Mouse (Mus musculus): ENCODE data around the gene Trp53i11. TPM values are rescaled to one million over a fixed set of nuclear protein-coding genes. Genes with fewer than 3 reads are reported as not detected.

Trp53i11 gene
- polyA plus RNA-seq, 1 experiment from 2014 or later: 106 TPM

GRCm38 (mm10) chr2:93227713-93228479, 40.5 kb downstream of the Trp53i11 start:
- Histone ChIP-seq H3K36me3 (replicated peaks) (no peaks in the 10 kb centered on the region; the same call in 1 of the 2 replicates), H3K4me2 (peak overlapping the region; percentile 46), H3K27ac (peak overlapping the region; percentile 95), H3K4me1 (peaks cover 62% of the 10 kb centered on the region), H3K9me3 (no peaks in the 10 kb centered on the region), H3K9ac (peak overlapping the region; percentile 38), H3K4me3 (replicated peaks) (peak overlapping the region; percentile 14; the same call in 1 of the 2 replicates), H3K27me3 (0 out of 2 replicates have a peak, but pooled peaks cover 5% of the 10 kb centered on the region)
- WGBS: 10% methylated on average over 9 of the region's 9 CpGs
- ATAC-seq (ENCODE audit: low FRiP score): peak; percentile 88

- Histone ChIP-seq H3K27ac (peak overlapping the region; percentile 95), H3K36me3 (replicated peaks) (no peaks in the 10 kb centered on the region), H3K27me3 (0 out of 2 replicates have a peak, but pooled peaks cover 5% of the 10 kb centered on the region), H3K4me3 (replicated peaks) (no peak overlapping the region), H3K4me2 (peak overlapping the region; percentile 46), H3K4me1 (peaks cover 66% of the 10 kb centered on the region), H3K9ac (peak overlapping the region; percentile 38), H3K9me3 (no peaks in the 10 kb centered on the region)
- WGBS: 2% methylated on average over 5 of the region's 5 CpGs
- peak; percentile 63 for ATAC-seq (ENCODE audit: low FRiP score)
Observed at GRCm38 (mm10) chr2:93228480-93228824, 41.1 kb downstream of the Trp53i11 start.

- Histone ChIP-seq H3K9ac (no peak overlapping the region), H3K36me3 (replicated peaks) (0 out of 2 replicates have a peak, but pooled peaks cover 5% of the 10 kb centered on the region), H3K4me3 (replicated peaks) (no peak overlapping the region), H3K27ac (no peak overlapping the region), H3K4me1 (peaks cover 47% of the 10 kb centered on the region), H3K27me3 (no peaks in the 10 kb centered on the region), H3K9me3 (no peaks in the 10 kb centered on the region), H3K4me2 (no peak overlapping the region)
- ATAC-seq (ENCODE audit: low FRiP score): no peak
- 65% methylated on average over 1 of the region's 1 CpGs for WGBS
Observed at GRCm38 (mm10) chr2:93232141-93232540, 44.8 kb downstream of the Trp53i11 start.

GRCm38 (mm10) chr2:93237055-93237454, 49.7 kb downstream of the Trp53i11 start:
- no peak overlapping the region for H3K27ac ChIP-seq
- no peak overlapping the region for H3K4me2 ChIP-seq
- ATAC-seq (ENCODE audit: low FRiP score): no peak
- peaks cover 30% of the 10 kb centered on the region for H3K4me1 ChIP-seq
- no peaks in the 10 kb centered on the region for H3K9me3 ChIP-seq
- no peak overlapping the region for H3K4me3 ChIP-seq (replicated peaks)
- H3K27me3 ChIP-seq: no peaks in the 10 kb centered on the region
- 71% methylated on average over 1 of the region's 1 CpGs for WGBS
- H3K36me3 ChIP-seq (replicated peaks): 0 out of 2 replicates have a peak, but pooled peaks cover 5% of the 10 kb centered on the region
- H3K9ac ChIP-seq: no peak overlapping the region

- Histone ChIP-seq H3K36me3 (replicated peaks) (0 out of 2 replicates have a peak, but pooled peaks cover 5% of the 10 kb centered on the region), H3K4me3 (replicated peaks) (no peak overlapping the region), H3K4me1 (peaks cover 22% of the 10 kb centered on the region), H3K9ac (no peak overlapping the region), H3K4me2 (no peak overlapping the region), H3K9me3 (no peaks in the 10 kb centered on the region), H3K27ac (no peak overlapping the region), H3K27me3 (no peaks in the 10 kb centered on the region)
- 89% methylated on average over 6 of the region's 6 CpGs for WGBS
- ATAC-seq (ENCODE audit: low FRiP score): no peak
Observed at GRCm38 (mm10) chr2:93238864-93239263, 51.5 kb downstream of the Trp53i11 start.

- 96% methylated on average over 5 of the region's 5 CpGs for WGBS
- Histone ChIP-seq H3K9ac (no peak overlapping the region), H3K27me3 (no peaks in the 10 kb centered on the region), H3K4me3 (replicated peaks) (no peak overlapping the region), H3K27ac (no peak overlapping the region), H3K9me3 (no peaks in the 10 kb centered on the region), H3K36me3 (replicated peaks) (no peaks in the 10 kb centered on the region), H3K4me1 (peaks cover 26% of the 10 kb centered on the region), H3K4me2 (no peak overlapping the region)
- no peak for ATAC-seq (ENCODE audit: low FRiP score)
Observed at GRCm38 (mm10) chr2:93242166-93242565, 54.8 kb downstream of the Trp53i11 start.

- WGBS: 74% methylated on average over 11 of the region's 11 CpGs
- no peak overlapping the region; the same call in 1 of the 2 replicates for H3K9ac ChIP-seq
- H3K27ac ChIP-seq: no peak overlapping the region
- H3K4me2 ChIP-seq: no peak overlapping the region
- H3K36me3 ChIP-seq (replicated peaks): no peaks in the 10 kb centered on the region
- peaks cover 38% of the 10 kb centered on the region for H3K4me1 ChIP-seq
- H3K27me3 ChIP-seq: no peaks in the 10 kb centered on the region
- H3K4me3 ChIP-seq (replicated peaks): no peak overlapping the region
- no peaks in the 10 kb centered on the region for H3K9me3 ChIP-seq
- no peak for ATAC-seq (ENCODE audit: low FRiP score)
Observed at GRCm38 (mm10) chr2:93243439-93244089, 56.2 kb downstream of the Trp53i11 start.

- ATAC-seq (ENCODE audit: low FRiP score): no peak
- no peak overlapping the region for H3K27ac ChIP-seq
- WGBS: 82% methylated on average over 8 of the region's 8 CpGs
- no peaks in the 10 kb centered on the region for H3K27me3 ChIP-seq
- no peaks in the 10 kb centered on the region for H3K9me3 ChIP-seq
- H3K9ac ChIP-seq: no peak overlapping the region
- no peaks in the 10 kb centered on the region for H3K36me3 ChIP-seq (replicated peaks)
- peaks cover 41% of the 10 kb centered on the region for H3K4me1 ChIP-seq
- H3K4me2 ChIP-seq: no peak overlapping the region
- H3K4me3 ChIP-seq (replicated peaks): no peak overlapping the region
Observed at GRCm38 (mm10) chr2:93244090-93244443, 56.7 kb downstream of the Trp53i11 start.

- Histone ChIP-seq H3K4me1 (peaks cover 57% of the 10 kb centered on the region), H3K27ac (peak overlapping the region; percentile 61)
Observed at GRCm38 (mm10) chr2:93249058-93249457, 61.7 kb downstream of the Trp53i11 start.

GRCm38 (mm10) chr2:93250611-93251010, 63.3 kb downstream of the Trp53i11 start:
- H3K9ac ChIP-seq: no peak overlapping the region
- no peak for ATAC-seq (ENCODE audit: low FRiP score)
- H3K27ac ChIP-seq: 0 out of 2 replicates have a peak overlapping the region, but pooled peaks have one; percentile 22
- no peaks in the 10 kb centered on the region for H3K27me3 ChIP-seq
- H3K36me3 ChIP-seq (replicated peaks): no peaks in the 10 kb centered on the region
- no peak overlapping the region for H3K4me3 ChIP-seq (replicated peaks)
- no peaks in the 10 kb centered on the region; the same call in 1 of the 2 replicates for H3K9me3 ChIP-seq
- H3K4me1 ChIP-seq: peaks cover 57% of the 10 kb centered on the region
- 66% methylated on average over 7 of the region's 7 CpGs for WGBS
- no peak overlapping the region for H3K4me2 ChIP-seq

More at GRCm38 (mm10) chr2:93249058-93249457, 61.7 kb downstream of the Trp53i11 start:
- no peak for ATAC-seq (ENCODE audit: low FRiP score)
- Histone ChIP-seq H3K4me3 (replicated peaks) (no peak overlapping the region), H3K9ac (peak overlapping the region; percentile 4; the same call in 1 of the 2 replicates), H3K36me3 (replicated peaks) (no peaks in the 10 kb centered on the region), H3K4me2 (no peak overlapping the region), H3K27me3 (no peaks in the 10 kb centered on the region), H3K9me3 (no peaks in the 10 kb centered on the region; the same call in 1 of the 2 replicates)
- 63% methylated on average over 6 of the region's 6 CpGs for WGBS

Data from forebrain, embryonic 12.5 days (tissue).